Mouse (Mus musculus) ES-E14 (cell line): ENCODE data around the gene Gfpt1.

Experiments
- CHD2 ChIP-seq: IDR thresholded peaks from 2 replicates; pipeline ENCODE4 v1.6.1; 2014; ENCODE audit warnings: mild to moderate bottlenecking, low read depth, low read length, inconsistent platforms
- ZC3H11A ChIP-seq: IDR thresholded peaks from 2 replicates; pipeline ENCODE4 v1.6.1; 2012; ENCODE audit warnings: low read depth, mild to moderate bottlenecking, inconsistent platforms, low read length, borderline replicate concordance

DNA sequence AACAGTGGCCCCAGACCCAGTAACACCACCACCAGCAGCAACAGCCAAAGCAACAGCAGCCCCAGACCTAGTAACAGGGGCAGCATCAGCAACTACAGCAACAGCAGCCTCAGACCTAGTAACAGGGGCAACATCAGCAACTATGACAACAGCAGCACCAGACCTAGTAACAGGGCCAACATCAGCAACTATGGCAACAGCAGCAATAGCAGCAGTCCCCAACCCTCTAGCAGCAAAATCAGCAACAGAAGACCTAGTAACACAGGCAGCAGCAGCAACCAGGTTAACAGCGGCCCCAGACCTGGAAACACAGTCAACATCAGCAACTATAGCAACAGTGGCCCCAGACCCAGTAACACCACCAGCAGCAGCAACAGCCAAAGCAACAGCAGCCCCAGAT is 68.8 kb downstream of the Gfpt1 start:
- TF ChIP-seq CHD2 (no peak), ZC3H11A (no peak)
